Mouse (Mus musculus) urinary bladder, postnatal 4 days (tissue): ENCODE measurements around the gene Prmt7.

Source experiments
- DNase-seq, 2 experiments: peaks; one replicate each; pipeline ENCODE4 v3.0.0; 2021 to 2022; ENCODE audit warnings: low spot score in 2 of 2

Prmt7 gene

GRCm38 (mm10) chr8:106288732-106289131 lies 78.0 kb downstream of the Prmt7 start:
- no peak for DNase-seq

- no peak for DNase-seq
Measured at GRCm38 (mm10) chr8:106289464-106289863, 78.7 kb downstream of the Prmt7 start.

DNA sequence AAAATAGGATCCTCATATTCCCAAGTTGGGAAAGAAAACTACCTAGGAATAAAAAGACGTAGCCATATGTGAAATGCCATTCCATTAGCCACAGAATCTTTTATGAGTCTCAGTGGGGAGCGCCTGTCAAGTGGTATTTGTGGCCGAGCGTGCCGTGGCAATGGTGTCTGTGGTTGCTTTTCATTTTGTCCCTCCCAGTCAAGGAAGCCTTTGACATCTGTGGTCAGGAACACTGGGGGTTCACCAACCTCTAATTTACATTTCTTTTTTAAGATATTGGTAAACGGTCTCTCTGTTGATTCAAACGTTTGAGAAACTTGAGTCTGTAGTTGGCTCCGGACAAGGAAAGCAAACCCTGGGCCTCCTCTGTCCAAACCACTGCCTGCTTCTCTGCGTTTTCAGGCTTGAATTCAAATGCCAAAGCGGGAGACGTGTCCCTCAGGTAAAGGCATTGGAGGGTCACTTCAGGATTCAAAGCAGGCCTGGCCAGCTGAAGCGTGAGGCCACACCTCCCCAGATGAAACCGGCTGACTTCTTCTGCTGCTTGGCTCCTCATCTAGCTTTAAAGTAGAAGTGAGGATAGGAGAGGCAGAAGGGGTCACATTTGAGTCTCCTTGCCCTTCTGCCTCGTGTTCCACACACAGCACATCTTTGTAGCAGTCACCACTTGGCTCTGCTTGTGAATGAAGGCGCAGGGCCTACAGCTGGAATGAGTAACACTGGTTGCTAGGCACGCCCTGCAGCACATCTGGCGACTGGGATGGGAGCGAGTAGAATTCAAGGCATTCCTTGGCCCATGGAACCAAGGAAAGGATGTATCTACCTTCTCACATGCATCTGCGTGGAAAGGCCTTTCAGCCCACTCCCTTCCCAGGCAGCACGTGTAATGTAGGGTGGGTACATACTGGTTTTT lies 82.0 kb downstream of the Prmt7 start:
- no peak for DNase-seq

DNA sequence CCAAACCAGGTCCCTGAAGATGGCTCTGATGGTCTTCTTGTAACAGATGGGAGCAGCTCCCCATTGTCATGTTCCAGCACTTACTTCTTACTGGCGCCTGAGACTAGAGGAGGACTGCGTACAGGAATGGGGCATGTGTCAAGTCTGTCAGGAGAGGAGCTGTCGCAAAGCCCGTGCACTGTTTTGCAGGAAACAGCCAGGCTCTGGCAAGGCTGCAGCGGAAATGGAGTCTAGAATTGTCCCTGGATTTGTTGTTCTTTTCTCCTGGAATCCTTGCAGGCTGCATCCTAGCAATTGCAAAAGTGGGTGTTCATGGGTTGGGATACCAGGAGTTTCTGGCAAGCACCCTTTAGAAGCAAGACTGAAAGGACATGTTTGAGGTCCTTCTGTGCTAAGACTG lies 87.5 kb downstream of the Prmt7 start:
- no peak for DNase-seq

DNA sequence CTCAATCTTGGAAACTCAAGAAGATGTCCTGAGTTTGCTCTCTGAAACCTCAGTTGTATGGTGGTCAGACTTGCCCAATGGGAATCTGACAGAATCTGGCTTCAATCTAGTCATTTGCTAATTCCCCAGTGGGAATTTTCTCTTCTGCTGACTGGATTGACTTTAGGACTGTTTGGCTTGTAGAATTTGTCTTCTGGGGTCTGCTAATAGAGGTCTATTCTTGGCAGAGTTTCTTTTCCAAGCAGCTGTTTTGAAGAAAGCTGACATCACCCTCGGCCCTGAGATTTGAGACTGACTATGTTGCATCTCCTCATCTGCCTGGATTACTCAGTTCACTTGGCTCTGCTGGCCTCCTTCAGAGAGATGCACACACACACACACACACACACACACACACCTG lies 88.1 kb downstream of the Prmt7 start:
- DNase-seq: no peak

- no peak for DNase-seq
Measured at GRCm38 (mm10) chr8:106299686-106300085, 89.0 kb downstream of the Prmt7 start.

- DNase-seq: no peak
Measured at GRCm38 (mm10) chr8:106300739-106301715, 90.3 kb downstream of the Prmt7 start.
